Mouse (Mus musculus) large intestine, adult 2 months (tissue): Measurements from ENCODE around the gene Yars2. TPM values are rescaled to one million over a fixed set of nuclear protein-coding genes. Genes with fewer than 3 reads are reported as not detected.
"Not testable (repeated sequence)": the region's sequence is repeated elsewhere in the genome, so short reads cannot be mapped to it uniquely, and the experiment has no call there.

Source experiments
- DNase-seq: peaks from one replicate; pipeline ENCODE4 v3.0.0-alpha.2; 2012; ENCODE audit warnings: low read depth, low spot score
- WGBS: fragments of 180-500 bp; shearing (Covaris S2); methylation state at CpG from one replicate; pipeline ENCODE4 v1.1.7; 2018; 5-methylcytosine and 5-hydroxymethylcytosine counted together
- polyA plus RNA-seq: library from polyadenylated mRNA; depleted of rRNA; stranded (reverse); fragments of >200 nt; gene quantifications from 2 replicates; pipeline ENCODE4 v1.2.3, GENCODE M21; 2012; rRNA removed

Gene Yars2
- polyA plus RNA-seq = 18.2 and 19.7 TPM in 2 replicates

GRCm38 (mm10) chr16:16302369-16303137, at the start of gene Yars2:
Yars2 (plus strand) TSS chr16:16302965.
- peak; percentile 74 for DNase-seq
- whole genome bisulfite sequencing = under 1% methylated on average over 50 of the region's 50 CpGs

GRCm38 (mm10) chr16:16253326-16254074, 49.3 kb upstream of the Yars2 start:
- no peak for DNase-seq
- 74% methylated on average over 4 of the region's 4 CpGs for WGBS

- no peak for DNase-seq
- 52% methylated on average over 1 of the region's 1 CpGs for WGBS
Observed at GRCm38 (mm10) chr16:16255217-16255616, 47.5 kb upstream of the Yars2 start.

GRCm38 (mm10) chr16:16255874-16256273, 46.9 kb upstream of the Yars2 start:
- no peak for DNase-seq
- 79% methylated on average over 7 of the region's 7 CpGs for WGBS

GRCm38 (mm10) chr16:16256672-16257071, 46.1 kb upstream of the Yars2 start:
- no peak for DNase-seq
- 71% methylated on average over 1 of the region's 1 CpGs for WGBS

- WGBS = 94% methylated on average over 5 of the region's 5 CpGs
Observed at GRCm38 (mm10) chr16:16260882-16261281, 41.9 kb upstream of the Yars2 start.

GRCm38 (mm10) chr16:16261481-16261880, 41.3 kb upstream of the Yars2 start:
- 78% methylated on average over 6 of the region's 6 CpGs for WGBS
- DNase-seq = no peak

More at GRCm38 (mm10) chr16:16260882-16261281, 41.9 kb upstream of the Yars2 start:
- DNase-seq = no peak

GRCm38 (mm10) chr16:16262436-16262835, 40.3 kb upstream of the Yars2 start:
- DNase-seq = no peak
- 93% methylated on average over 3 of the region's 3 CpGs for WGBS

GRCm38 (mm10) chr16:16272978-16273377, 29.8 kb upstream of the Yars2 start:
- 75% methylated on average over 3 of the region's 3 CpGs for WGBS
- DNase-seq = no peak

- WGBS = 85% methylated on average over 6 of the region's 6 CpGs
- no peak for DNase-seq
Observed at GRCm38 (mm10) chr16:16273752-16274151, 29.0 kb upstream of the Yars2 start.

GRCm38 (mm10) chr16:16303138-16303827, 518 bp downstream of the Yars2 start:
- no peak for DNase-seq
- under 1% methylated on average over 61 of the region's 61 CpGs for WGBS

- no peak for DNase-seq
- 19% methylated on average over 7 of the region's 7 CpGs for WGBS
Observed at GRCm38 (mm10) chr16:16303888-16304287, 1.1 kb downstream of the Yars2 start.

GRCm38 (mm10) chr16:16311319-16311718, 8.6 kb downstream of the Yars2 start:
- DNase-seq = no peak
- 83% methylated on average over 5 of the region's 5 CpGs for WGBS

GRCm38 (mm10) chr16:16325775-16326336, 23.1 kb downstream of the Yars2 start:
- WGBS = 92% methylated on average over 5 of the region's 5 CpGs
- DNase-seq = no peak

- 84% methylated on average over 5 of the region's 5 CpGs for WGBS
- DNase-seq = no peak
Observed at GRCm38 (mm10) chr16:16346420-16346819, 43.7 kb downstream of the Yars2 start.

GRCm38 (mm10) chr16:16357908-16358307, 55.1 kb downstream of the Yars2 start:
- WGBS = 0% methylated on average over 6 of the region's 6 CpGs
- DNase-seq = peak; percentile 13

- under 1% methylated on average over 55 of the region's 55 CpGs for WGBS
- DNase-seq = peak; percentile 87
Observed at GRCm38 (mm10) chr16:16358481-16359100, 55.8 kb downstream of the Yars2 start, which contains the start of gene Dnm1l. Dnm1l (minus strand) TSS chr16:16358959.

GRCm38 (mm10) chr16:16359101-16359482, 56.3 kb downstream of the Yars2 start:
- WGBS = 57% methylated on average over 9 of the region's 9 CpGs
- not testable (repeated sequence) for DNase-seq
